Mouse (Mus musculus) heart, postnatal 0 days (tissue): ENCODE measurements at regions not wholly inside any gene's neighbourhood (a gene's known extent, or its start where the extent isn't known, plus 50 kb on each side); places are given as distances from the start of the nearest gene placed in this dataset.

ENCODE experiments used
- ATAC-seq: fragments of 200-750 bp; cut with Nextera tagmentation; 2 replicates; pipeline ENCODE4 v1.8.0; 2017; ENCODE audit warnings: low read depth, moderate number of reproducible peaks, moderate library complexity; ENCODE audit not compliant: insufficient read depth
- DNase-seq: peaks from one replicate; pipeline ENCODE4 v3.0.0-alpha.2; 2016; ENCODE audit warnings: low spot score
- H3K27ac ChIP-seq: fragments of 300-500 bp; sonication (generic); 2 replicates; pipeline ENCODE4 v1.5.1; 2014; ENCODE audit warnings: low read depth, mild to moderate bottlenecking
- H3K27me3 ChIP-seq: fragments of 300-500 bp; sonication (generic); 2 replicates; pipeline ENCODE4 v1.6.1; 2014; ENCODE audit warnings: low read length, mixed read lengths; ENCODE audit not compliant: control insufficient read depth, insufficient read depth
- H3K36me3 ChIP-seq: fragments of 300-500 bp; sonication (generic); replicated peaks from 2 replicates; pipeline ENCODE4 v1.6.1; 2014; ENCODE audit warnings: low read length, mixed read lengths; ENCODE audit not compliant: control insufficient read depth, insufficient read depth
- H3K4me1 ChIP-seq: fragments of 300-500 bp; sonication (generic); 2 replicates; pipeline ENCODE4 v1.6.1; 2014; ENCODE audit warnings: antibody characterized with exemption; ENCODE audit not compliant: control insufficient read depth, insufficient read depth
- H3K4me2 ChIP-seq: fragments of 300-500 bp; sonication (generic); 2 replicates; pipeline ENCODE4 v1.6.1; 2014; ENCODE audit warnings: low read depth, mild to moderate bottlenecking, low read length, moderate library complexity
- H3K4me3 ChIP-seq: fragments of 300-500 bp; sonication (generic); 2 replicates; pipeline ENCODE4 v1.5.1; 2014; ENCODE audit warnings: low read depth, low read length
- H3K9ac ChIP-seq: fragments of 300-500 bp; sonication (generic); replicated peaks from 2 replicates; pipeline ENCODE4 v1.6.1; 2014; ENCODE audit warnings: low read depth, low read length, mixed read lengths
- H3K9me3 ChIP-seq: fragments of 300-500 bp; sonication (generic); replicated peaks from 2 replicates; pipeline ENCODE4 v1.6.1; 2016; ENCODE audit warnings: low read length; ENCODE audit not compliant: control insufficient read depth
- CTCF ChIP-seq: IDR thresholded peaks from 2 replicates; pipeline ENCODE4 v1.5.1; 2016; ENCODE audit warnings: antibody characterized with exemption, control low read depth, low read depth
- EP300 ChIP-seq: IDR thresholded peaks from 2 replicates; pipeline ENCODE4 v1.6.1; 2016; ENCODE audit warnings: antibody characterized with exemption, low read depth
- whole genome bisulfite sequencing: fragments of 180-500 bp; shearing (Covaris S2); extraction: QIAGEN DNeasy Blood & Tissue Kit; methylation state at CpG from one replicate; pipeline ENCODE4 v1.1.7; 2014; 5-methylcytosine and 5-hydroxymethylcytosine counted together

DNA sequence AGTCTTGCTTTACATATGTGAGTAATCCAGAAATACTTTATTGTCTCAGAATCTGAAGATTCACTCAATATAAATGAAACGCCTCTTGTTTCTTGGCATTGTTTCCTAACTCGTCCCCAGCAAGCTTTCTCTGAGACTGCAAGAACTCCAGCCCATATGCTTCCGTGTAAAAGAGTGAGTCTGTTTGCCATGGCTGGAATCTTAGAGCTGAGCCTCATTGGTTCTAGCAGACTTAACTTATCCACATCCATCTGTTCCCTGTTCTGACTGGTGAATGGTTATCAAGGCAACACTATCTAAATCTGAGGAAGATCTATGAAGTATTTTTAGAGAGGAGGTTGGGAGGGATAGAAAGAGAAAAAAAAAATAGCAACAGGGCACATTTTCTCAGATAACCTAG lies 59.9 kb upstream of the Arhgef26 start:
- no peaks in the 10 kb centered on the region for H3K4me1 ChIP-seq
- DNase-seq (no peak), ATAC-seq (no peak)
- no peak overlapping the region for H3K4me3 ChIP-seq
- no peaks in the 10 kb centered on the region for H3K36me3 ChIP-seq
- H3K9me3 ChIP-seq: no peaks in the 10 kb centered on the region
- H3K27me3 ChIP-seq: no peaks in the 10 kb centered on the region
- no peak overlapping the region for H3K27ac ChIP-seq
- 62% methylated on average over 3 of the region's 3 CpGs for WGBS
- no peak overlapping the region for H3K9ac ChIP-seq
- no peak overlapping the region for H3K4me2 ChIP-seq
- TF ChIP-seq EP300 (no peak), CTCF (no peak)

DNA sequence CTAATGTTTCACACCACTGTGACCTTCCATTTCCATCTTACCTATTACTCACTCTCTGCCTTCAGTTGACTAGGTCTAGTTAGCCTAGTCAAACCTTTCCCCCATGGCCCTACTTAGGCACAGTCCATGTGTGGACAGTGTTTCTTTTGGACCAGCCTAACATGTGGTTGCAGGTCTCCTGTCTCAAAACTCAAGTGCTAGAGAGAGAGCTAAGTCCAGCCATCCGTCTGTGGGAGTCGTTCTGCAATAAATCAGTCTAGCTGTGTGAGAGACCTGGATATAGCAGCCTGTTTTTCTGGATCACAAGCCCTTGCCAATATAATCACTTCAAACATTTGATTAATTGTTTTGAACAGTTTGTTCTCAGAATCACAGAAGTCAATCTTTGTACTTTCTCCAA lies 57.2 kb upstream of the Arhgef26 start:
- Histone ChIP-seq H3K27ac (no peak overlapping the region), H3K4me1 (no peaks in the 10 kb centered on the region), H3K4me2 (no peak overlapping the region), H3K4me3 (no peak overlapping the region), H3K36me3 (no peaks in the 10 kb centered on the region), H3K9ac (no peak overlapping the region), H3K27me3 (no peaks in the 10 kb centered on the region), H3K9me3 (no peaks in the 10 kb centered on the region)
- DNase-seq (no peak), ATAC-seq (no peak)
- no peak for TF ChIP-seq EP300
- WGBS: 71% methylated on average over 2 of the region's 2 CpGs
